Mouse (Mus musculus) retina, postnatal 7 days (tissue): ENCODE data around the gene C330007P06Rik.
"Not testable (repeated sequence)": the region's sequence is repeated elsewhere in the genome, so short reads cannot be mapped to it uniquely, and the experiment has no call there.

ENCODE experiments used
- DNase-seq: peaks from one replicate; pipeline ENCODE4 v3.0.0-alpha.2; 2012; ENCODE audit warnings: low read depth, low spot score

Gene C330007P06Rik

DNA sequence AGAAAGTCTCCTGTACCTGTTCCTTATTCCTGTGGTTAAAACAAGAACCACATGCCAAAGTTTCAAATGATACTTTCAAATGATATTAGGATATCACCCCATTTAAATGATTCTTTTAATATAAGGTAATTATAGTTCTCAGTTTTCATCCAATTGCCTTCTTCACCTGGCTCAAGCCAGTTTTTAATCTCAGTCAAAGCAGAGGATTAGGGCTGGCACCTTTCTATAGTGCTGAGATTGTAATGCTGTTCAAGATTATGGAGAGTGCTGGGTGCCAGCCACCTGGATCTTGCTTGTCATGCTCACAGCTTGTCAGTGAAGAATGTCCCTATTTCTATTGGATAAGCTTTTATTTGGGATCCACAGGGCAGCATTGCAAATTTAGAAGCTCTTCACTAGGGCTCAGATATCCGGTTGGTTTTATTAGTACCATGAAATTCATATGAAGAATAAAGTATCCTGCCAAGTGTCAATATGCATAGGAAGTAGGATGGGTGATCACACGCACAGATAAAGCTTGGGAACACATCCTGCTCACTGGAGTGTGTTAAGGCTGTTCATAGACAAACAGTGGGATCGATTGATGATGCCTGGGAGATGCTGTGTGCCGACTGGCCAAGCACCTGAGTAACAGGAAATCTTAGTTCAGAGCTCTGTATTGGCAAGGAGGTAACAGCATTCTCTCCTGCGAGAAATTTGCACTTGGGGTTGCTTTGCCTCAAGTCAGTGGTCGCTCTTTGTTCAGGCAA, 74.6 kb downstream of the C330007P06Rik start:
- DNase-seq: no peak

DNA sequence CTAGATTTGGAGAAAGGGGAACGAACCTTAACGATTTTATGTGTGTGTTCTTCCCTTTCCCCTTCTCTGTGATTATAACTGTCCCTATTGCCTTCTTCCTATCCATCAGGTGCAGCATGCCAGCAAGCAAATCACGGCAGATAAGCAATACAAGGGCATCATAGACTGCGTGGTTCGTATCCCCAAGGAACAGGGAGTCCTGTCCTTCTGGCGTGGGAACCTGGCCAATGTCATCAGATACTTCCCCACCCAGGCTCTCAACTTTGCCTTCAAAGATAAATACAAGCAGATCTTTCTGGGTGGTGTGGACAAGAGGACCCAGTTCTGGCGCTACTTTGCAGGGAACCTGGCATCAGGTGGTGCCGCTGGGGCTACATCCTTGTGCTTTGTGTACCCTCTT, 77.2 kb downstream of the C330007P06Rik start:
- DNase-seq: not testable (repeated sequence)

DNA sequence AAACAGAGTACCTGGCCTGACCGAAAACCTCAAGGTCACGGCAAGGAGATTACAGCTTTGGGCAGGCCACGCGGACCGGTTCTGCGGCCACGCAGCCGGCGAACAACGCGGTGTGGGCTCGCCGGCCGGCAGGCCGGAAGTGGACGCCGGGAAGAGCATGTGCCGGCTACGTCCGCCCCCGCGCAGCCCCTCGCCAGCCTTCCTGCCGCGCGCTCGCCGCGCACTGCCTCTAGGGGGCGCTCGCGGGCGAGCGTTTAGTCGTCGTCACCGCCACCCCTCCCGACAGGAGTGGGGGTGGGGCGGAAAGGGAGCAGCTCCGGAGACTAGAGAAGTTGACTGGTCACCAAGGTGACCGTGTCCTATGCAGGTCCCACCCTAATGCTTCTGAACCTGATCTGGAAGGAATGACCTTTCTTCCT, 77.7 kb downstream of the C330007P06Rik start:
- DNase-seq: peak; percentile 73

DNA sequence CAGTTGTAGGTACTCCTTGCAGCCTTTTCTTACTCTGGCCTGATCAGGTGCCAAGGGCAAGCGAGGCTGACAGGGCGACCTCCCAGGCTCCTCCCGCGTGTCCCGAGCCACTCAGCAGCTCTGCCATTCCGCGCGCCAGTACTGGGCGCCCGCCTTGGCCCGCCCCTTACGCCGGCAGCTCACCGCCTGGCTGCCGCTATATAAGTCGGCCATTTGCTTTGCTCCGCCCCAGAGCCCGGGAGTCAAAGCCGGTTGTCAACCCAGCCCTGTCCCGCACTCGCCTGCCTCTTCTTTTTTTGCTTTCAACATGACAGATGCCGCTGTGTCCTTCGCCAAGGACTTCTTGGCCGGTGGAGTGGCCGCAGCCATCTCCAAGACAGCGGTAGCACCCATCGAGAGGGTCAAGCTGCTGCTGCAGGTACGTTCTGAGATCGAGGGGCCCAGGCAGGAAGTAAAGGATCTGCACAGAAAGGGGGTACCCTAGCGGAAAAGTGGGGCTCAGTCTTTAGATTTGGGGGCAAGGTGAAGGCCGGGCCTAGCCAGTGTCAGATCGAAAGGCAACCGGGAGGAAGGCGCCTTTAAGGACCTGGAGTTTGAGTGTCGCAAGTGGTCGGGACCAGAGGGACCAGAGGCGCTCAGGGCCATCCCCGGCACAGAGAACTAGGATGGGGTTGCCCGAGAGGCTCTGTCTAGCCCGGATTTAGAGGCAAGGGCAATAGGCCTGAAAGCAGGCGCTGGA, 78.3 kb downstream of the C330007P06Rik start, which contains the start of gene Slc25a5:
Slc25a5 (plus strand) TSS at position 228 of the 739 bp plus-strand sequence.
- DNase-seq: no peak

DNA sequence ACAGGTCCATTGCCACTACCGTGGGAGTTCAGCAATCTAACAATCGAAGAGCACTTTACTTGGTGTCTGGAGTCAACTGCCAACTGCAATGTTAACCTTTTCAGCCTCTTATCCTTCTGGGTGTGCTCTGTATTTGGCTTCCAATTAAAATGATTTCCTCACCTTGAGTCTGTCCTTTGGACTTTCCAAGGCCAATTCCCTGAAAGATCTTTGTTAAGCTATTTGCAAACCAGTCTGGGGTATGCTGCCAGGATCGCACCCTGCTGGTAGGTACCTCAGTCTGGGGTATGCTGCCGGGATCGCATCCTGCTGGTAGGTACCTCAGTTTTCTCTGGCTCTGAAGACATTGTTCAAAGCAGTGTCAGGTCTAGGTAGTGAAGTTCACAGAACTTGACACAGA, 79.3 kb downstream of the C330007P06Rik start:
- no peak for DNase-seq

DNA sequence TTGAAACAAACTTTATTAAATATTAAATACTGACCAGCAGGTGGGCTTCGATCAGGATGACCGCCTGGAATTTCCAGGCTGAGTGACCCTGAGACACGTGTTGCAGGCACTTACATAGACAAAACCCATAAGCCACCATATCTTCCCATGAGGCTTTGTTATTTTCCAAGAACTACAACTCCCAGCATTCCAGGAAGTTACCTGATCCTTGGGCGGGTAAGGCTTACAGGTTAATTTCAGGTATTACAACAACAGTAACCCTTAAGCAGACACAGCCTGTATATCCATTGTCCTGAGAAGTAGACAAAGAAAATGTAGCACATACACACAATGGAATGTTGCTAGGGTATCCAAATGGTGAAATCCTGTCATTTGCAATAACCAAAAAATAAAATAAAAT, 84.6 kb downstream of the C330007P06Rik start:
- DNase-seq: no peak

DNA sequence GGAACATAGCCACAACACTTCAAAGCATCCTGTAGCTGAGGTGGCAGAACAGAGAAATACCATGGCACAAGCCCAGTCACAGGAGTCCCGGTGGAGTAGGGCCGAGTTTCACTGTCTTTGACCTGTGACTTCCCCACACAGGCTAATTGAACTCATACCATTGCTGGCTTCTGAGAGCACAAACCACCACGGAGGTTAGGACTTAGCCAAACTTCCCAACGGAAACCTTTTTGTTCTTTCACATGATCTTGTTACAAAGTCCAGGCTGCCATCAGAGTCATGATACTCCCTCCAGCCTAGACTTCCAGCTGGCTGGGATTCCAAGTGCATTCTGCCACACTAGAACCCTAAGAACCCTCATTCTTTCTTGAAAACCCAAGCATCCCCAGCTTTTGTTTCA, 96.2 kb downstream of the C330007P06Rik start:
- DNase-seq: no peak

DNA sequence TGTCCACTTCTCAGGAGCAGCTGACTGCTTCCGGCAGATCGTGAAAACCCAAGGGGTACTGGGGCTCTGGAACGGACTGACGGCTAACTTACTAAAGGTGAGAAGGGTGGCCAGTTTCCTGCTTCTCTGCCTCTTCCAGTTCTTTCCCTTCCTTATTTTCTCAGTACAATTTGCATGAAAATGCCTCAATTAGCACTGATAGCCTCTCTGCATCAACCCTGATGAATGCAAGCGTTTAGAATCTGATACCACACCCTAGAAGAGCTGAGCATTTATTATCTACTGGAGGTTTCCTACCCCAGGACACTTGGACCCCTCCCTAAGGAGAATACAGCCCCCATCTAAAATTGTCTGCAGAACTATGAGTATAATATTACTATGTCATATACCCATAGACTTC, 98.4 kb downstream of the C330007P06Rik start:
- DNase-seq: no peak
